Mouse (Mus musculus) intestine, postnatal 0 days (tissue): Measurements from ENCODE around the gene Hist3h2ba. TPM values are rescaled to one million over a fixed set of nuclear protein-coding genes. Genes with fewer than 3 reads are reported as not detected.

ENCODE experiments used
- ATAC-seq: fragments of 200-750 bp; cut with Nextera tagmentation; 2 replicates; pipeline ENCODE4 v1.8.0; 2017; ENCODE audit warnings: mild to moderate bottlenecking, moderate TSS enrichment, moderate library complexity
- H3K27ac ChIP-seq: fragments of 300-500 bp; sonication (generic); 2 replicates; pipeline ENCODE4 v1.5.1; 2014; ENCODE audit warnings: mild to moderate bottlenecking, low read depth, low read length, moderate library complexity
- H3K27me3 ChIP-seq: fragments of 300-500 bp; sonication (generic); replicated peaks from 2 replicates; pipeline ENCODE4 v1.6.1; 2014; ENCODE audit warnings: low read length, mixed read lengths; ENCODE audit not compliant: control insufficient read depth, insufficient read depth
- H3K36me3 ChIP-seq: fragments of 300-500 bp; sonication (generic); 2 replicates; pipeline ENCODE4 v1.6.1; 2014; ENCODE audit warnings: mild to moderate bottlenecking, moderate library complexity; ENCODE audit not compliant: control insufficient read depth, insufficient read depth
- H3K4me1 ChIP-seq: fragments of 300-500 bp; sonication (generic); replicated peaks from 2 replicates; pipeline ENCODE4 v1.6.1; 2014; ENCODE audit warnings: antibody characterized with exemption, low read length, mixed read lengths; ENCODE audit not compliant: control insufficient read depth, insufficient read depth
- H3K4me2 ChIP-seq: fragments of 300-500 bp; sonication (generic); replicated peaks from 2 replicates; pipeline ENCODE4 v1.6.1; 2014; ENCODE audit warnings: low read depth, mild to moderate bottlenecking, moderate library complexity
- H3K4me3 ChIP-seq: fragments of 300-500 bp; sonication (generic); 2 replicates; pipeline ENCODE4 v1.5.1; 2014; ENCODE audit warnings: low read depth, low read length
- H3K9ac ChIP-seq: fragments of 300-500 bp; sonication (generic); 2 replicates; pipeline ENCODE4 v1.6.1; 2014; ENCODE audit warnings: mild to moderate bottlenecking, low read depth, low read length
- H3K9me3 ChIP-seq: fragments of 300-500 bp; sonication (generic); 2 replicates; pipeline ENCODE4 v1.6.1; 2016; ENCODE audit warnings: mixed run types; ENCODE audit not compliant: control insufficient read depth
- CTCF ChIP-seq: sonication (generic); IDR thresholded peaks from 2 replicates; pipeline ENCODE4 v1.5.1; 2016; ENCODE audit warnings: low read depth, mild to moderate bottlenecking, control low read depth, antibody characterized with exemption, moderate library complexity
- WGBS: fragments of 180-500 bp; shearing (Covaris S2); extraction: QIAGEN DNeasy Blood & Tissue Kit; methylation state at CpG from one replicate; pipeline ENCODE4 v1.1.7; 2014; 5-methylcytosine and 5-hydroxymethylcytosine counted together
- polyA plus RNA-seq: library from polyadenylated mRNA; unstranded; fragments of >200 nt; fragmentation: Nextera tagmentation; extraction: Ambion mirVana; gene quantifications from 2 replicates; pipeline ENCODE4 v1.2.1, GENCODE M21; 2015

Hist3h2ba gene
- polyA plus RNA-seq, 1 experiment from 2014 or later: 6.9 TPM

DNA sequence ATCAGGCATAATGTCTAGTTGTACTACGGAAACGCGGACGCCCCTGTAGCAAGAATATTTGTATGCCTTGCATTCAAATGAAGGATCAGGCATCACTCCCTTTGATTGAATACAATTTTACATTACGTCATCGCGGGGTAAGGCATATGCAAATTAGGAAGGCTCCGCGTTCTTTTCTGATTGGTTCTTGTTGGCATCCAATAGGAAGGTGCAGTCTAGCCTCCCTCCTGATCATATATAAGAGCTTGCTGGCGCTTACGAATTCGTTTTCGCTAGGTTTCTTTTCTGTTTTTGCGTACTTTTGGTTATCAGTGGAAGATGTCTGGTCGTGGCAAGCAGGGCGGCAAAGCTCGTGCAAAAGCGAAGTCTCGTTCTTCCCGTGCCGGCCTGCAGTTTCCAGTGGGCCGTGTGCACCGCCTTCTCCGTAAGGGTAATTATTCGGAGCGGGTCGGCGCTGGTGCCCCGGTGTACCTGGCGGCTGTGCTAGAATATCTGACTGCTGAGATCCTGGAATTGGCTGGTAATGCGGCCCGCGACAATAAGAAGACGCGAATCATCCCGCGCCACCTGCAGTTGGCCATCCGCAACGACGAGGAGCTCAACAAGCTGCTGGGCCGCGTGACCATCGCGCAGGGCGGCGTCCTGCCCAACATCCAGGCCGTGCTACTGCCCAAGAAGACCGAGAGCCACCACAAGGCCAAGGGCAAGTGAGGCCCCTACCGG is 5.9 kb downstream of the Hist3h2ba start, which contains the start of the genes Hist3h2a and Trim17:
Hist3h2a (plus strand) TSS at position 266 of the 723 bp plus-strand sequence.
Trim17 (plus strand) TSS at position 266 of the 723 bp plus-strand sequence.
- peak; percentile 95 for ATAC-seq
- Histone ChIP-seq H3K27me3 (no peaks in the 10 kb centered on the region), H3K27ac (peak within 1 kb of the TSS; percentile 94), H3K4me1 (peaks cover 8% of the 10 kb centered on the region; the same call in 1 of the 2 replicates), H3K4me3 (peak within 1 kb of the TSS; percentile 56), H3K4me2 (peak within 1 kb of the TSS; percentile 78), H3K9ac (peak within 1 kb of the TSS; percentile 61), H3K36me3 (peaks cover 8% of the 10 kb centered on the region; the same call in 1 of the 2 replicates), H3K9me3 (no peaks in the 10 kb centered on the region)
- WGBS: under 1% methylated on average over 49 of the region's 49 CpGs
- TF ChIP-seq CTCF: peak; percentile 80

DNA sequence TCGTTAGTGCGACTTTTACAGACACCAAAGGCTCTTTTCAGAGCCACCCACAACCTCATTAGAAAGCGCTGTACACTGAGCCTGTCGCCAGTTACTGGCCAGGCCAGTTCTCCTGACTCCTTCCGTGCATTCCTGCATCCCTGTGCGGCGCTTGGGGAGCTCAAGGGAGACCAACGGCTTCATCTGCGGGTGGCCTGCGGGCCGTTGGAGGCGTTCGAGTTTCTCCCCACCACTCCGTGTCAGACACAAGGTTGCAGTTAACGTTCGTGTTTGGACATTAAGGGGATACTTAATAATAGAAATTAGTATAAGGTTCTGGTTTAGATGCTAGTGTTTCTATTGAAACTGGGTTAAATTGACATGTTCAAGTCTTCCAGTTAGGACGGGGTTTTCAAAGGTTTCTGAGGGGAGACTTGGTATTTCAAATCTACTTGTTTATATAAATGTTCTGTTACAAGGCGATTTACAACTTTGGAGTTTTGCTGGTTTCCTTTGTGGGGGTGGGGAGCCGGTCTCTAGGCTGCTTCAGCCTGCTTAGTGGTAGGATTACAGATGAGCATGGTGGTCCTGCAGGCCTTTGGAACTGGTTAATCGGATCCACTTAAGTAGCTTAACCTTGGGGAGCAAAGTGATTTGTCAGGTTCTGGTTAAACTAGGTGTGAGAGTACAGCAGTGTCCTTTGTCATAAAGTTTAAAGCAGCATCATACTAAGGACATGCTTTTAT is 6.6 kb downstream of the Hist3h2ba start:
- Histone ChIP-seq H3K9me3 (no peaks in the 10 kb centered on the region), H3K4me3 (peak overlapping the region; percentile 56), H3K27ac (peak overlapping the region; percentile 94), H3K4me1 (peaks cover 8% of the 10 kb centered on the region; the same call in 1 of the 2 replicates), H3K4me2 (peak overlapping the region; percentile 78), H3K9ac (peak overlapping the region; percentile 61), H3K36me3 (peaks cover 8% of the 10 kb centered on the region; the same call in 1 of the 2 replicates), H3K27me3 (no peaks in the 10 kb centered on the region)
- peak; percentile 31; the same call in 1 of the 2 replicates for ATAC-seq
- no peak; the same call in none of the 2 replicates for TF ChIP-seq CTCF
- under 1% methylated on average over 20 of the region's 20 CpGs for WGBS

DNA sequence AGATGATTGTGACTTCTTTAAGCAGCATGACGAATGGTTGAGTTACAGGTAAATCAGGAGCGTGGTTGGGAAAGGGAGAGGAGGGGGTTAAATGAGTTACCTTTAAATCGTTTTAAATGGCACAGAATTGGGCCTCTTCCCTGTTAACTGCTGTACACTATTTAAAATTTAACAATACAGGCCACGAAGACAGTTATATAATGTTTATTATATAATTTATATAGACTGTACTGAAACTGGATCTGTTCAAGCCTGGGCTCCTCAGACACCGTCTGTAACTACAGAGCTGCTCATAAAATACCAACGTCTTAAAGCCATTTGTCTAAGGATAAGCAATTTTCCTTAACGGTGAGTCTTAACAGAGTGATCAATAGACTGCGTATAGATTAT is 7.1 kb downstream of the Hist3h2ba start:
- H3K4me1 ChIP-seq: peaks cover 8% of the 10 kb centered on the region; the same call in 1 of the 2 replicates
- H3K27me3 ChIP-seq: no peaks in the 10 kb centered on the region
- 6% methylated on average over 8 of the region's 8 CpGs for WGBS
- peak overlapping the region; percentile 61 for H3K9ac ChIP-seq
- no peak overlapping the region for H3K27ac ChIP-seq
- no peak for TF ChIP-seq CTCF
- peaks cover 8% of the 10 kb centered on the region; the same call in 1 of the 2 replicates for H3K36me3 ChIP-seq
- no peak for ATAC-seq
- peak overlapping the region; percentile 56 for H3K4me3 ChIP-seq
- no peaks in the 10 kb centered on the region for H3K9me3 ChIP-seq
- peak overlapping the region; percentile 78 for H3K4me2 ChIP-seq

DNA sequence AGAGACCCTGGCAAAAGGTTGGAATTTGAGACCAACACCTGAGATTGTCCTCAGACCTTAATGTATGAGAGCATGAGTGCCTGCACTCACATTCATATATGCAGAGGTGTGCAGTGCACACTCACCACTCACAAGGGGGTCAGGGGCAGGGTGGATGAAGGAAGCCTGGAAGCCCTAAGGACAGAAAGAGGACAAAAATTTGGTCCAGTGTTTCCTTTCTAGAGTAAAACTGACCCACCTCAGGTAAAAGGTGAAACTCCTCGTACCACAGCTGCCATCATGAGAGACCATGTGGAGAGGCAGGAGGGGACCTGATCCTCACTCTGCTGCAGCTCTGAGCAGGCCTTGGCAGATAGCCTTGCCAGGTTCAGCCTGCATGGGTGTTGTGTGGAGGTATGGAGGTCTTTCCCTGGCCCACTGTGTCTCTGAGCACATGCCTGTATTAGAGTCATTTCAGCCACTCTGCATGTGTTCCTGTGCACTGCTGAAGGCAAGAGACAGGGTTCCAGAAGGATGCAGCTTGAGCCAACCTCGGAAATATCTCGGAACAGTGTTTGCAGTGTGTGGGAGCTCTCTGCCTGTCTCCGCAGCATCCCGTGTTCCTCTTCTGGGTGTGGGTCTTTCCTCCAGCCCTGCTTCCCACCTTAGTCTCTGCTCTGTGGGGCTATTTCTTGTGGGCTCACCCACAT is 8.7 kb downstream of the Hist3h2ba start:
- Histone ChIP-seq H3K4me2 (peak overlapping the region; percentile 78; the same call in 1 of the 2 replicates), H3K9me3 (no peaks in the 10 kb centered on the region), H3K27me3 (peaks cover 8% of the 10 kb centered on the region; the same call in 1 of the 2 replicates), H3K27ac (no peak overlapping the region), H3K9ac (no peak overlapping the region), H3K4me3 (no peak overlapping the region), H3K4me1 (peaks cover 8% of the 10 kb centered on the region; the same call in 1 of the 2 replicates), H3K36me3 (peaks cover 8% of the 10 kb centered on the region; the same call in 1 of the 2 replicates)
- TF ChIP-seq CTCF: no peak
- WGBS: 80% methylated on average over 5 of the region's 5 CpGs
- ATAC-seq: no peak

DNA sequence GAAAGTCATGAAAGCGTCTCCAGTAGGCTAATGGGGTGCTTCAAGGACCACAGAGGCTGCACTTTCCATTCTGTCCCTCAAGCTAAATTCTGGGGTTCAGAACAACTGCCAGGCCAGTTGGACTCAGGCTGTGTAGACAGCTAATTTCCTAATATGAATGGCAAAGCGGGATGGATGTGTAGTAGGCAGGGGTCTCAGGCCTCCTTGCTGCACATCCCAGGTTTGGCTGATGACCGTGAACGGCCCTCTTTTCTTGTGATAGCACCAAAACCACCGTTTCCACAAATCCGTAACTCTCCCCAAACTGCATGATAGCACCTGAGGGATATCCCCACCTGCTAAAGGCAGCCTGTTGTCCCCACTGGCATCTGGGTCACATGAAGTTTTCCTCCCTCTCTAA is 9.8 kb downstream of the Hist3h2ba start:
- H3K27ac ChIP-seq: no peak overlapping the region
- H3K9ac ChIP-seq: no peak overlapping the region
- no peak for ATAC-seq
- H3K4me1 ChIP-seq: peaks cover 8% of the 10 kb centered on the region; the same call in 1 of the 2 replicates
- WGBS: 91% methylated on average over 6 of the region's 6 CpGs
- no peak overlapping the region for H3K4me3 ChIP-seq
- peaks cover 8% of the 10 kb centered on the region for H3K27me3 ChIP-seq
- no peaks in the 10 kb centered on the region for H3K9me3 ChIP-seq
- TF ChIP-seq CTCF: no peak
- H3K36me3 ChIP-seq: peaks cover 8% of the 10 kb centered on the region; the same call in 1 of the 2 replicates
- H3K4me2 ChIP-seq: no peak overlapping the region
